Mouse (Mus musculus) retina, embryonic 14.5 days (tissue): Measurements from ENCODE around the gene Zbtb38.
A peak's percentile ranks its signal among the peaks of the same experiment; 100 is the strongest.

Source experiments
- DNase-seq: peaks from one replicate; pipeline ENCODE4 v3.0.0-alpha.2; 2015; ENCODE audit warnings: low spot score

Gene Zbtb38

DNA sequence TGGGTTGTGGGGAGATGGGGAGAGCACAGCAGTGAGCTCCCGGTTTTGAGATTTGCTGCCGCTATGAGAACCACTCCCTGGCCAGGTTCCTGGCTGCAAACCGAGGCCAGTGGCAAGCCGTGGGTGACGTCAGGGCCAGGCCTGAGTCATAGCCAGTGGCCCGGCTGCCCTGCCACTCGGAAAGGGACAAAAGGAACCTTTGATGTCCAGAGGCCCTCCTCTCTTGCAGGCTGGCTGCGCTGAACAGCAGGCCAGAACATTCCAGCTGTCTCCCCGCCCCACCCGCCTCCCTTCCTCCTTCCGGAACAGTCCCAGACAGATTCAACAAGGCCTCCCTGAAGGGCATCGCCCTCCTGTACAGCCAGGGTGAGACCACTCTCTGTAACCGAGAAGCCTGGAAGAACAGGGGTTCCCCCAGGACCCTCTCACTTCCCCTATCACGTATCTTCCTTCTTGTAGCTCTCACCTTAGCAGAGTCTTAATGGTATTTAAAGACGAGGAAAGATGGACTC, at the start of gene Zbtb38:
Zbtb38 (minus strand) TSS at position 229 of the 512 bp plus-strand sequence.
- DNase-seq: peak; percentile 56

GRCm38 (mm10) chr9:96800131-96800825, 47.6 kb upstream of the Zbtb38 start:
- DNase-seq: peak; percentile 39

- DNase-seq: no peak
Observed at GRCm38 (mm10) chr9:96797311-96797710, 44.7 kb upstream of the Zbtb38 start.

- peak; percentile 77 for DNase-seq
Observed at GRCm38 (mm10) chr9:96795399-96795928, 42.8 kb upstream of the Zbtb38 start.

DNA sequence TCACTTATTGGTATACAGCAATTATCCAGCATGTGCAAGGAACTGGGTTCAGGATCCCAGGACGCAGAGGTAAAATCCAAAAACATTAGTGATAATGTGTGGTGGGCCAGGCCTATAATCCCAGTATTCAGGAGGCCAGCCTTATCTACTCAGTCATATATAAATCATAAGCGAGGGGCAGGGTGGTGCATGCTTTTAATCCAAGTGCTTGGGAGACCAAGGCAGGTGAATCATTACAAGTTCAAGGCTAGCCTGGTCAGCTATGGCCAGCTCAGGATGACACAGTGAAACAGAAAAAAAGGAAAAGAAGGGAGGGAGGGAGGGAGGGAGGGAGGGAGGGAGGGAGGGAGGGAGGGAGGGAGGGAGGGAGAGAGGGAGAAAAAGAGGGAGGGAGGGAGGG, 42.0 kb upstream of the Zbtb38 start:
- no peak for DNase-seq

DNA sequence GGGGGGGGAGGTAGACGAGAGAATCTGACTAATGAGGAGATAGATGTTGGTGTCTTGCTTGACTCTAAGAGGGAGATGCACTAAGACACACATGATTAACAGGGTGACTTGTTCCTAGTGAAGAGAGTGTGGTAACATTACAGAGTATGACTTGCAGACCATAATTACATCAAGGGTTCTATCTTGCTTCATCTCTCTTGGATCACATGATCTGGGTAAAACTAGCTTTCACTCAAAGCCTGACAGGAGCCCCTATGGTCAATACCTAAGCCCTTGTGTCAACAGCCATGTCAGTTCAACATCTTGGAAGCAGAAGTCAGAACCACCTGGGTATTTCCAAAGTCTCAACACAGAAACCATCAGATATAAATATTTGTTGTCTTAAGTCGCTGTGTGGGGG, 39.9 kb upstream of the Zbtb38 start:
- DNase-seq: no peak

DNA sequence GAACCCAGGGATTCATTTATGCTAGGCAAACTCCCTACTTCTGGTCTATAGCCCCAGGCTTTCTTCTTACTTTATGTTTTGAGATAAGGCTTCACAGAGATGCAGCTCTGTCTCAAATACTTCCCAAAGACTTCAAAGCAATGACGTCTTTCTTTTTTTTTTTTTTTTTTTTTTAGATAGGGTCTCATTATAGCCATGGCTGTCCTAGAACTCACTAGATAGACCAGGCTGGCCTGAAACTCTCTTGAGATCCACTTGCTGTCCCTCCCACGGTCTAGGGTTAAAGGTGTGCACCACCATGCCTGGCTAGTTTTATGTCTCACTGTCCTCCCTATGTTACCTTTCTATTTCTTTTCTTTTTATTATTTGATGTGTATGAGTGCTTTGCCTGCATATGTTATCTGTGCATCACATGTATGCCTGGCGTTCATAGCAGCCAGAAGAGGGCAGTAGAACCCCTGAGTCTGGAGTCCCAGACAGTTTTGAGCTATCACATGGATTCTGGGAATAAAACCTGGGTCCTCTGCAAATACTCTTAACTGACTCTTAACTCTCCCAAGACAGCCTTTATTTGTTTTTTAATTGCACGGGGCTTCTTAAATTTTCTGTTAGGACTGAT, 37.9 kb upstream of the Zbtb38 start:
- no peak for DNase-seq

- no peak for DNase-seq
Observed at GRCm38 (mm10) chr9:96789906-96790305, 37.3 kb upstream of the Zbtb38 start.

- DNase-seq: no peak
Observed at GRCm38 (mm10) chr9:96787797-96788196, 35.2 kb upstream of the Zbtb38 start.

GRCm38 (mm10) chr9:96785871-96786342, 33.3 kb upstream of the Zbtb38 start:
- no peak for DNase-seq

DNA sequence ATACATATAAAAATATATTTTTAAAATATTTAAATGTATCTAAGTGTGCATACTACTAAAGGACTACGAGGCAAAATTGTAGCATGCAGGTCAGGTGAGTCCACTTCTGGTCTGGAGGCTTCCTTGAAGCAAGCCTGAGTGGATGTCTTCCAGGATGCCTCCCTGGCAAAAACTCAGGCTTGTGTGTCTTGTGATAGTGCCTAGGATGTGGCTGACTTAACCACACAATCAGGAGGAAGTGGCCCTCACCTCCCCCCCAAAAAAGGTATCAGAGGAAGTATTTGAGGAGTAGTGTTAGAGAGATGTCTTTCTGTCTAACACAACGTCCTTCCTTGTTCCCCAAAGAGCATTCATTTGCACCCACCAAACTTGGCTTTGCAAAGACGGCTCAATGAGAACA, 32.6 kb upstream of the Zbtb38 start:
- no peak for DNase-seq

GRCm38 (mm10) chr9:96783667-96784066, 31.0 kb upstream of the Zbtb38 start:
- no peak for DNase-seq

GRCm38 (mm10) chr9:96783258-96783657, 30.6 kb upstream of the Zbtb38 start:
- DNase-seq: no peak

DNA sequence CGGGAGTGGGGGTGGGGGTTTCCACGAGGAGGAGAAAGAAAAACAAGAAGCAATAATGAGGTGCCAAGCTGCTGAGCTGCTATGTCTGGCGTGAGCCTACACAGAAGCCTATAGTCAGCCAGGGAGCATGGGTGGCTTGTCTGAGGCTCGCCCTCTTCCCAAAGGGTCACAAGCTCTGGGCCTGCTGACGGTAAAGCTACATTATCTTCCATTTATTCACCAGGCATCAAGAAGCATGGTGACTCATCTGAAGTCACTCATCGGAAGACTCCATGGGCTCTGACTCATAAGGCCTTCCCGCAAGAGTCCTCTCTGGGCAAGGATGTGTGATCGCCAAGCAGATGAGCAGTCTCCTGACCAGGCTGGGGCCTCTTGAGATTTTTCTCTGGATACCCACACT, 29.4 kb upstream of the Zbtb38 start:
- DNase-seq: no peak

- DNase-seq: no peak
Observed at GRCm38 (mm10) chr9:96773146-96773545, 20.5 kb upstream of the Zbtb38 start.

DNA sequence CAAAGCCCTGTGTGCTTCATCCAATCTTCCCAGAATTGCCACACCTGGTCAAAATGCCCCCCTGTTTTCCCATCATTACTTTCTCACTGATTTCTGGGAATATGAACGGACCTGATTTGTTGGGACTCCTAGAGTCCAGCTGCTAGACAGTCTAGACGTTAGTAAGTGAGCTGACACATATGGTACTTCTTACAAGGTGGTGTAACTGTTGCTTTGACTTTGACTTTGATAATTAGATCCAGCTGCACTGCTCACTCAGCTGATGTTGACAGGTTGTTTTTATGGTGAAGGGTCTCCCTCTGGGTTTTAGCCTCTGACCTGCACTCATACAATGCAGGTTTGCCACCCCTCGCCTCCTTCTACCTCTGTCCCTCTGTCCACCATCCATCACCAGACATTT, 17.8 kb upstream of the Zbtb38 start:
- DNase-seq: no peak

DNA sequence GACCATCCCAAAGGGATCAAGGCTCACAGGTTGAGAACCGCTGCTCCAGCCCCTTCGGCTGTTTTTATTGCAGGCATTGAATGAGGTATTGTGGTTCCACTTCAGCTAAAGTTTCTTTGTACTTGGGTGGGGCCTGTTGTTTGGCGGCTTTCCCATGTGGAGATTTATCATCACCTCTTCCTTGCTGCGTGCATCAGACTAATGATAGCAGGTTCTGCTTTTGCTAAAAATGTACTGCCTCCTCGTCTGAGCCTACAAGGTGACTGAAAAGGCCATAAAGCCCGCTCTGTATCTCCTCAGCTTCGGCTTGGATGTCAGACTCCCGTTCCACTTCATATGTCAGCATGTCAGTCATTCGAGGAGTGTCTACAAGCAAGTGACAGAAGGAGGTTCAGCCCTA, 17.0 kb upstream of the Zbtb38 start:
- no peak for DNase-seq

GRCm38 (mm10) chr9:96767874-96768273, 15.2 kb upstream of the Zbtb38 start:
- DNase-seq: no peak

DNA sequence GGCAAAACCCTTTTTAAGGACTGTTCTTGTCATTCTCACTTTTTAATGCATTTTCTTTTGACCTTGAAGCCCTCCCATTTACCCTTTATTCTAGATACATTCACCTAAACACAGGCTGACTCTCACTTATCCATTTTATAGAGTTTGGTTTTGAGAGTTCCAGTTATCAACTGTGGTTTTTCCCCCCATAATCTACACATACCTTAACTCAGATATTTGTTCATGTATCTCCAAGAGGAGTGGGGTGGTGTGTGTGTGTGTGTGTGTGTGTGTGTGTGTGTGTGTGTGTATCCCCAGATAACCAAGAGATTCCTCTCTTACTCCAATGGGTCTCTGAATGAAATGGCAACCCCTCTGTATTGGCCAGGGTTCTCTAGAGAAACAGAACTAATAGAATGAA, 13.4 kb upstream of the Zbtb38 start:
- DNase-seq: no peak

DNA sequence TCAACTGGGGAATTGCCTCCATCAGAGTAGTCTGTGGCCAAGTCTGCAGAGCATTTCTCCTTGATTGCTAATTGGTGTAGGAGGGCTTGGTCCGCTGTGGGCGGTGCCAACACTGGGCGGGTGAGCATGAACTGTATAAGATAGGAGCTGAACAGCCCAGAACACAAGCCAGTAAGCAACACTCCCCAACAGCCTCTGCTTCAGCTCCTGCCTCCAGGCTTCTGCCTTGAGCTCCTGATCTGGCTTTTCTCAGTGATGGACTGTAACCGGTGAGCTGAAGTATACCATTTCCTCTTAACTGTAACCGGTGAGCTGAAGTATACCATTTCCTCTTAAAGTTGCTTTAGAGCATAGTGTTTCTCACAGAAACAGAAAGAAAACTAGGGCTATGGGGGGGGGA, 12.8 kb upstream of the Zbtb38 start:
- DNase-seq: no peak

GRCm38 (mm10) chr9:96763847-96764631, 11.4 kb upstream of the Zbtb38 start:
- no peak for DNase-seq

- no peak for DNase-seq
Observed at GRCm38 (mm10) chr9:96763025-96763424, 10.4 kb upstream of the Zbtb38 start.
